Mouse (Mus musculus): ENCODE data around the gene Golph3l.
A peak's percentile ranks its signal among the peaks of the same experiment; 100 is the strongest.

The Golph3l gene

GRCm38 (mm10) chr3:95624628-95625503 is 36.1 kb downstream of the Golph3l start, which contains the start of gene Ensa:
Gene Ensa, plus strand, starts transcription at chr3:95624993.
- peak; percentile 100 for DNase-seq

- DNase-seq, result peak; percentile 76
Observed at GRCm38 (mm10) chr3:95627763-95628162, 39.0 kb downstream of the Golph3l start.

- peak; percentile 92 for DNase-seq
Observed at GRCm38 (mm10) chr3:95629755-95630154, 41.0 kb downstream of the Golph3l start.

- no peak for DNase-seq
Observed at GRCm38 (mm10) chr3:95630856-95631255, 42.1 kb downstream of the Golph3l start.

GRCm38 (mm10) chr3:95631304-95631703 is 42.6 kb downstream of the Golph3l start:
- peak; percentile 93 for DNase-seq

GRCm38 (mm10) chr3:95632648-95633588 is 44.2 kb downstream of the Golph3l start:
- DNase-seq, result peak; percentile 95

GRCm38 (mm10) chr3:95635636-95636035 is 46.9 kb downstream of the Golph3l start:
- peak; percentile 96 for DNase-seq

GRCm38 (mm10) chr3:95636072-95636471 is 47.3 kb downstream of the Golph3l start:
- DNase-seq, result peak; percentile 87

GRCm38 (mm10) chr3:95639694-95640093 is 51.0 kb downstream of the Golph3l start:
- no peak for DNase-seq

- DNase-seq, result no peak
Observed at GRCm38 (mm10) chr3:95643097-95643496, 54.4 kb downstream of the Golph3l start.

- peak; percentile 98 for DNase-seq
Observed at GRCm38 (mm10) chr3:95645313-95646235, 56.8 kb downstream of the Golph3l start.

GRCm38 (mm10) chr3:95648016-95648415 is 59.3 kb downstream of the Golph3l start:
- DNase-seq, result no peak

GRCm38 (mm10) chr3:95650276-95651032 is 61.7 kb downstream of the Golph3l start:
- peak; percentile 99 for DNase-seq

- no peak for DNase-seq
Observed at GRCm38 (mm10) chr3:95651033-95651373, 62.3 kb downstream of the Golph3l start.

GRCm38 (mm10) chr3:95651391-95652203 is 62.9 kb downstream of the Golph3l start:
- DNase-seq, result peak; percentile 86

GRCm38 (mm10) chr3:95652204-95652811 is 63.6 kb downstream of the Golph3l start:
- DNase-seq, result peak; percentile 96

- DNase-seq, result no peak
Observed at GRCm38 (mm10) chr3:95652871-95653270, 64.1 kb downstream of the Golph3l start.

- DNase-seq, result peak; percentile 97
Observed at GRCm38 (mm10) chr3:95653473-95654034, 64.8 kb downstream of the Golph3l start.

GRCm38 (mm10) chr3:95654371-95654770 is 65.6 kb downstream of the Golph3l start:
- peak; percentile 94 for DNase-seq

- peak; percentile 94 for DNase-seq
Observed at GRCm38 (mm10) chr3:95655437-95655836, 66.7 kb downstream of the Golph3l start.

Data from heart, adult 11 months (tissue).